16 mouse cellular contexts compared by ENCODE assay signal in genomic region chr7:55229407-55229806, GRCm38 (mm10).
"Had no signal": no experiment of that assay in that cellular context is flagged by ENCODE, and none has a peak within 500 bp of the region (broad histone marks: within the 10 kb centered on the region; RNA-seq: fewer than 3 reads in every experiment).

No protein-coding gene starts in this region.

- H3K27ac ChIP-seq: neural tube, embryonic 13.5 days; neural tube, embryonic 15.5 days; stomach, embryonic 15.5 days; stomach, postnatal 0 days had no signal

- H3K9ac ChIP-seq: neural tube, embryonic 13.5 days; neural tube, embryonic 15.5 days; stomach, embryonic 15.5 days had no signal

- H3K4me1 ChIP-seq: neural tube, embryonic 13.5 days; neural tube, embryonic 15.5 days; stomach, embryonic 15.5 days had no signal

- H3K4me3 ChIP-seq: neural tube, embryonic 13.5 days; neural tube, embryonic 15.5 days; stomach, embryonic 15.5 days had no signal

- H3K4me2 ChIP-seq: neural tube, embryonic 13.5 days; neural tube, embryonic 15.5 days; stomach, embryonic 15.5 days had no signal

- DNase-seq: retina, postnatal 1 day; right cerebral cortex, adult 18-20 months; right cerebral cortex, postnatal 14 days; right cerebral cortex, postnatal 25 days; right cerebral cortex, postnatal 4 days; spleen, adult 18-20 months; thymus, adult 18-20 months; thymus, adult 2 months; thymus, postnatal 14 days; thymus, postnatal 25 days; thymus, postnatal 36 days; thymus, postnatal 4 days had no signal

- H3K36me3 ChIP-seq: neural tube, embryonic 13.5 days; neural tube, embryonic 15.5 days; stomach, embryonic 15.5 days had no signal

- H3K9me3 ChIP-seq: neural tube, embryonic 13.5 days; neural tube, embryonic 15.5 days; stomach, embryonic 15.5 days had no signal

- H3K27me3 ChIP-seq: neural tube, embryonic 13.5 days; neural tube, embryonic 15.5 days; stomach, embryonic 15.5 days had no signal
